Mouse (Mus musculus) spleen, adult 2 months (tissue): ENCODE results near the gene Gm10518. TPM values are rescaled to one million over a fixed set of nuclear protein-coding genes. Genes with fewer than 3 reads are reported as not detected.
"Not testable (repeated sequence)": the region's sequence is repeated elsewhere in the genome, so short reads cannot be mapped to it uniquely, and the experiment has no call there.

Experiments
- DNase-seq, 2 experiments: peaks; one replicate each; pipeline versions ENCODE4 v3.0.0 to v3.0.0-alpha.2; 2012 to 2021; ENCODE audit warnings: low spot score in 2 of 2, low read depth in 1 of 2
- H3K27ac ChIP-seq: fragments of 200-500 bp; 2 replicates; pipeline ENCODE4 v1.5.1; 2012; ENCODE audit warnings: low read length, inconsistent platforms; ENCODE audit not compliant: insufficient read depth
- H3K27me3 ChIP-seq: fragments of 200-500 bp; 2 replicates; pipeline ENCODE4 v1.6.1; 2012; ENCODE audit warnings: mild to moderate bottlenecking, moderate library complexity, low read length, inconsistent platforms; ENCODE audit not compliant: control insufficient read depth, insufficient read depth
- H3K36me3 ChIP-seq: fragments of 200-500 bp; 2 replicates; pipeline ENCODE4 v1.6.1; 2012; ENCODE audit warnings: mild to moderate bottlenecking, low read length, inconsistent platforms; ENCODE audit not compliant: control insufficient read depth, insufficient read depth
- H3K4me1 ChIP-seq: fragments of 200-500 bp; 2 replicates; pipeline ENCODE4 v1.6.1; 2011; ENCODE audit warnings: inconsistent platforms; ENCODE audit not compliant: control insufficient read depth, insufficient read depth, insufficient read length
- H3K4me3 ChIP-seq: fragments of 200-500 bp; 2 replicates; pipeline ENCODE4 v1.5.1; 2011; ENCODE audit warnings: mild to moderate bottlenecking, inconsistent platforms; ENCODE audit not compliant: insufficient read depth, insufficient read length; ENCODE audit errors: extremely low read depth
- CTCF ChIP-seq: fragments of 200-500 bp; IDR thresholded peaks from 2 replicates; pipeline ENCODE4 v1.5.1; 2011; ENCODE audit warnings: mild to moderate bottlenecking, inconsistent platforms; ENCODE audit not compliant: insufficient read depth, insufficient read length, insufficient replicate concordance; ENCODE audit errors: extremely low read depth
- POLR2A ChIP-seq: fragments of 200-500 bp; IDR thresholded peaks from 2 replicates; pipeline ENCODE4 v1.6.1; 2011; ENCODE audit warnings: low read depth, low read length, inconsistent platforms
- WGBS: fragments of 180-500 bp; shearing (Covaris S2); methylation state at CpG from one replicate; pipeline ENCODE4 v1.1.7; 2018; 5-methylcytosine and 5-hydroxymethylcytosine counted together
- polyA plus RNA-seq: library from polyadenylated mRNA; depleted of rRNA; stranded (reverse); fragments of >200 nt; gene quantifications from 2 replicates; pipeline ENCODE4 v1.2.3, GENCODE M21; 2012

Gene Gm10518
- polyA plus RNA-seq, 1 experiment, result not detected

GRCm38 (mm10) chr1:179813385-179813784, 10.2 kb downstream of the Gm10518 start:
- Histone ChIP-seq H3K27ac (no peak overlapping the region), H3K4me3 (no peak overlapping the region), H3K4me1 (no peaks in the 10 kb centered on the region), H3K36me3 (no peaks in the 10 kb centered on the region), H3K27me3 (no peaks in the 10 kb centered on the region)
- 40% methylated on average over 2 of the region's 2 CpGs for WGBS
- DNase-seq, result no peak
- TF ChIP-seq POLR2A, result no peak
- no peak for TF ChIP-seq CTCF

- Histone ChIP-seq H3K4me3 (no peak overlapping the region), H3K4me1 (no peaks in the 10 kb centered on the region), H3K27ac (no peak overlapping the region), H3K27me3 (no peaks in the 10 kb centered on the region), H3K36me3 (no peaks in the 10 kb centered on the region)
- 96% methylated on average over 2 of the region's 2 CpGs for WGBS
- no peak for DNase-seq
- TF ChIP-seq CTCF (no peak), POLR2A (no peak)
These were observed 11.4 kb downstream of the Gm10518 start for GRCm38 (mm10) chr1:179814616-179815015.

- not testable (repeated sequence) for H3K4me3 ChIP-seq
- 59% methylated on average over 11 of the region's 11 CpGs for WGBS
These were observed 15.5 kb downstream of the Gm10518 start for GRCm38 (mm10) chr1:179818490-179819278.

DNA sequence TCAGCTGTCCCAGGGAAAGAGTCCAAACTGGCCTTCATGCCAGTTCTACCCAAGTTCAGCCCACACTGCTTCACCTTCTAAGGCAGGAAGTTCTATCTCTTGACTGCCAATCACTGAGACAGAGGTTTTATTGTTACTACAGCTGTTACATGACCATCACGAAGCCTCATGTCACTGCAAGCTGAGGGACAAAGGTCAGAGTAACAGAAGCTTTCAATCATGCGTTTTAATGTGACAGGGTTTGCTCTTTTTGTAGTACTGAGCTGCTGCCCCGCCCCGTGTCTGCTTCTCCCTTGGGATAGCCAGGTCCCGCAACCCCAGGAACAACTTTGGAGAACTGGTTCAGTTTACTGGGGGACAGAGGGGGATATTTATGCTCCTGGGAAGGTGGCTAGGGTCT, 21.4 kb downstream of the Gm10518 start:
- WGBS, result 83% methylated on average over 5 of the region's 5 CpGs
- no peaks in the 10 kb centered on the region for H3K27me3 ChIP-seq
- H3K27ac ChIP-seq, result no peak overlapping the region
- H3K4me1 ChIP-seq, result no peaks in the 10 kb centered on the region
- TF ChIP-seq CTCF (no peak), POLR2A (no peak)
- no peak overlapping the region for H3K4me3 ChIP-seq
- DNase-seq, result no peak
- H3K36me3 ChIP-seq, result no peaks in the 10 kb centered on the region

More at GRCm38 (mm10) chr1:179818490-179819278, 15.5 kb downstream of the Gm10518 start:
- H3K4me1 ChIP-seq, H3K27ac ChIP-seq, H3K36me3 ChIP-seq, DNase-seq, H3K27me3 ChIP-seq: not testable (repeated sequence)

DNA sequence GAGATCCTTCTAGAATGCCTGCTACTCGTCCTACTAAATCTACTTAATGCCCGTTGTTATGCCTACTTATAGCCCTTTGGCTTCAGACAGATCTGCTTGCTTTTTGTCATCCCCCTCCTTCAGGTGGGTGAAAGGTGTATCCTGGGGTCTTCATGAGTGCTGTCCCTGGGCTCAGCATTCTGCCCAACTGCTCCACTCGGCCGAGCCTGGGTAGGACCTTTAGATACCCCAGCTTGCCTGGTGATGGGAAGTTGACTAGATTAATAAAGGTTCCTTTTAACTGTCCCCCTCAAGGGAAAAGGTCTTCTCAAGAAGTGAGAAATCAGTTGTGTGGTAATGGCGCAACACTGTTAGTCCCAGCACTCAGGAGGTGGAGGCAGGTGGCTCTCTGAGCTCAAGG, 24.9 kb downstream of the Gm10518 start:
- WGBS, result 88% methylated on average over 5 of the region's 5 CpGs
- H3K4me1 ChIP-seq, result no peaks in the 10 kb centered on the region
- no peaks in the 10 kb centered on the region for H3K36me3 ChIP-seq
- no peaks in the 10 kb centered on the region for H3K27me3 ChIP-seq
- H3K27ac ChIP-seq, result no peak overlapping the region
- H3K4me3 ChIP-seq, result no peak overlapping the region
- DNase-seq, result no peak
- no peak for TF ChIP-seq CTCF

GRCm38 (mm10) chr1:179828900-179829299, 25.7 kb downstream of the Gm10518 start:
- TF ChIP-seq CTCF (no peak), POLR2A (no peak)

GRCm38 (mm10) chr1:179832710-179833240, 29.6 kb downstream of the Gm10518 start:
- no peaks in the 10 kb centered on the region for H3K36me3 ChIP-seq
- no peak overlapping the region for H3K27ac ChIP-seq
- no peaks in the 10 kb centered on the region for H3K27me3 ChIP-seq
- WGBS, result 49% methylated on average over 7 of the region's 7 CpGs
- no peak overlapping the region for H3K4me3 ChIP-seq
- H3K4me1 ChIP-seq, result no peaks in the 10 kb centered on the region
- TF ChIP-seq POLR2A (no peak), CTCF (no peak)
- no peak for DNase-seq

More at GRCm38 (mm10) chr1:179828900-179829299, 25.7 kb downstream of the Gm10518 start:
- DNase-seq, result no peak
- no peaks in the 10 kb centered on the region for H3K4me1 ChIP-seq
- WGBS, result 40% methylated on average over 4 of the region's 4 CpGs
- H3K27ac ChIP-seq, result no peak overlapping the region
- H3K4me3 ChIP-seq, result no peak overlapping the region
- H3K36me3 ChIP-seq, result no peaks in the 10 kb centered on the region
- H3K27me3 ChIP-seq, result no peaks in the 10 kb centered on the region
